Mouse (Mus musculus): Measurements from ENCODE around the gene Ankrd63.

DNA sequence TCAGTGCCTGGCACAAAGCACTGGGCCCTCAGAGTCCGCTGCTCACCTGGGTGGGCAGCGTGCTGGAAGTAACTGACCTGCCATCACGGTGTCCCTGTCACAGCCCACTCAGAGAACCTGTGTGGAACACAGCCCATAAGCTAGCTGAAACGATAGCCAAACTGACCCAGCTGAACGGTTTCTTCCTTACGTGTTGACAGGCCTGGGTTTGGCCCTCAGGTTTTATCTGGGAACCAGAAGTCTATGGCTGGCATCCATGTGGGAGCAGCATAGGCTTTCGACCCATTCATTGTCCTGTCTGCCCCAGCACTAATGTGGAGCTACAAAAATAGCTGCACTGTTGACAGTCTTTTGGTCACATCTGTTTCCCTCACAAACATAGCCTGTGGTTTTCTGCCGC, 46.7 kb upstream of the Ankrd63 start:
- no peak for TF ChIP-seq CTCF (IDR thresholded peaks at IDR 0.05; ENCODE audit: control insufficient read depth, insufficient read depth, insufficient replicate concordance, low read depth, low read length)
- no peak for TF ChIP-seq POLR2A (IDR thresholded peaks at IDR 0.05; ENCODE audit: control insufficient read depth, low read depth, low read length)

Measured in testis, adult 2 months (tissue).